Mouse (Mus musculus): Measurements from ENCODE around the gene Far2.
A peak's percentile ranks its signal among the peaks of the same experiment; 100 is the strongest.

The Far2 gene

DNA sequence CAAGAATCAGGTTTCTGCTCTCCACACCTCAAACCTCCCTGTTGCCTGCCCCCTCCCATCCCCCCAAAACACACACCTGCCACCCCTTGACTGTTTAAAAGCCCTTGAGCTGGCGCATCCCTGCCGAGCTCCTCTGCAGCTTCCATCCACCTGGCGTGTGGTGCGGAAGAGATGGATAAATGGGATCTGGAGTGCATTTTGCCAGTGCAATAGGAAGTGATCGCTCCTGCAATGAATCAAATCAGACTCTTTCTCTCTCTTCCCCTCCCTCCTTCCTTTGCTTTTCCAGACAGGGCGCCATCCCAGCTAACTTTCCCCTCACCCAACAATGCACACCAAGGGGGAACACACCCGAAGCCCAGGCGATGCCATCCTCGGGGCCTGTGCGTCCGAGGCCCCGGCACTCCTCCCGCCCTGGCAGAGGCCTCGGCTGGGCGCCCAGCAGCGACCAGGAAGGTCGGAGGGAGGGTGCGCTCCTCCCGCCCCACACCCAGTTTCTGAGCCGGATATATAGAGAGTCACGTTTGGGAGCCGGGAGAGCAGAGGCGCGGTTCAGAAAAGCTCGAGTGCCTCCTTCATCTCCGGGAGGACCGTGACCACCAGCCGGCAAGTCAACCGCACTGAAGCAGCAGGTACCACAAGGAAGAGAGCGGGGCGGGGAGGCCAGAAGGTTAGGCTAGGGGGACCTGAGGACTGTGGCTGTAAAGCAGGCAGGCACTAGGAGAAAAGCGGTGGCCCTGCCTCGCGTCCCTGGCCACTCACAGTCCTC, at the start of gene Far2:
Gene Far2 (plus strand): TSS at position 379 of the 769 bp plus-strand sequence.
- DNase-seq (ENCODE audit: extremely low read depth, low read depth), result no peak

DNA sequence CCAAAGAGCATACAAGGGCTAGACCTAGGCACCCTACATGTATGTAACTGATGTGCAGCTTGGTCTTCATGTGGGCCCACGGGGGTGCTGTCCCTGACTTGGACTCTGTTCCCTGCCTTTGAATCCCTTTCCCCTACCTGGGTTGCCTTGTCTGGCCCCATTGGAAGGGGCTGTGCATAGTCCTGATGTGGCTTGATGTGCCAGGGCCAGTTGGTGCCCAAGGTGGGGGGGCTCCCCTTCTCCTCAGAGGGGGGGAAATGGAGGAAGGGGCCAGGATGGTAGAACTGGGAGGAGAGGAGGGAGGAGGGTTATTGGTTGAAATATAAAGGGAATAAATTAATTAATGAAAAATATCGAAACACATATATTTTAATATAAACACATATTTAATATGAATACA, 46.6 kb upstream of the Far2 start:
- no peak for DNase-seq (ENCODE audit: extremely low read depth, low read depth)

DNA sequence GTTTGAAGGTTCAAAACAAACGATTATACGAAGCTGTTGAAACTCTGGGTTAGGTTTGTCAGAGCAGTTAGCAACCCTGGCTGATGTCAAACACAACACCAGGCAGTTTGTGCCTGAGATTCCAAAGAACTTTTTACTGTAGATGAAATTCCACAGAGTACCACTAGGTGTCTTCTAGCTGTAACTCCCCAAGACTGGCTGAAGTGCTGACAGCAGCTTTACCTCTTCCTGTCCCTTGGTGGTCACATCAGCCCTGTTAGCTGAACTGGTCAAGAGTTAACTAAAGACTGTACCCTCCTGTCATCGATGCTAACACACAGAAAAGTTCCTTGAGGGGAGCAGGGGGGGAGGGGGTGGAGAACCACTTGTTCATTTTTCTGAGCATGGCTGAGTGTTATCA, 46.0 kb upstream of the Far2 start:
- DNase-seq (ENCODE audit: extremely low read depth, low read depth), result no peak

DNA sequence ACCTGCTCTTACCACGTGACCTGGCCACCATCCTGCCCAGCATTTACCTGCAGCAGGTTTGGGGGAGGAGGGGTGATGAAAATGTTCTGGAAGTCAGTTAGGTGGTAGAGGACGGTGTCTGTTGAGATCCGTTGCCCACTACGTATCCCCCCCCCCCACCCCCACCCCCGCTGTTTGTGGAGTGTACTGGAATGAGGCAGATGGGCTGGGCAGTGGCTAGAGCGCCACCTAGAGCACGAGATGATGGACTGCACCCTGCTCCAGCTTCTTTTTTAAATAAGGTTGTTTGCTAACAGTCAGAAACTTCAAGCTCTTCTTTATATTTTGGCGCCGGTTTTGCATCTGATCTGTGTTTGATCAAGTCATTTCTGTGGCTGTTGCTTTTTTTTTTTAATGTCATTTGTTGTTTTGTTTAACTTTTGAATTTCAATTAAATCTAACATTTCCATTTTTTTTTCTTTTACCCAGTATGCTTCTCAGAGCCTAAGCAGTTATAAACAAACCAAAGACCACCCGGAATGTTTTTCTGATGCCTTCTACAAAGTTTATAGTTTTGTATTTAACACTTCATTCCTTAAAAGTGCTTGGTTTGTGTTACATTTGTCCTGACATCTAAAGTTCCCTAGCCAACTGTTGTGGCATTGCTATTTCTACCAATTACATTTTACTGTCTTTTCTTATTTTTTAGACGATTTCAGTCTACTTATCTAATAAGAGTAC, 40.8 kb upstream of the Far2 start:
- DNase-seq (ENCODE audit: extremely low read depth, low read depth), result no peak

DNA sequence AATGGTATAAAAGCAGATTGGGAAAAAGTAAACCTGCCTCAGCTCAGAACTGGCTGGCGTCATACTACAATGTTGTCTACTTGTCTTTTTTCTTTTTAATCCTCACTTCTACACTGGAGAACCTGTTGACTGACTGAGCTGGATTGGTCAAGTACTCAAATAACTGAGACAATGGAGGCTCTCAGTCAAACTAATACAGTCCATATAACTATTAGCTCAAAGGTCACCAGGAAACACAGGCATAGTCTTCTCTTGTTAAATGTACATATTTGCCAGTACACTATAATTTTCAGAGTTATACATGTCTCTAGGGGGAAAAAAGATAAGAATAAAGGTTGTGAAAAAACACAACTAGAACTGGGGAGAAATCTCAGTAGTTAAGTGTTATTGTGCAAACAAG, 6.3 kb upstream of the Far2 start:
- no peak for DNase-seq (ENCODE audit: extremely low read depth, low read depth)

DNA sequence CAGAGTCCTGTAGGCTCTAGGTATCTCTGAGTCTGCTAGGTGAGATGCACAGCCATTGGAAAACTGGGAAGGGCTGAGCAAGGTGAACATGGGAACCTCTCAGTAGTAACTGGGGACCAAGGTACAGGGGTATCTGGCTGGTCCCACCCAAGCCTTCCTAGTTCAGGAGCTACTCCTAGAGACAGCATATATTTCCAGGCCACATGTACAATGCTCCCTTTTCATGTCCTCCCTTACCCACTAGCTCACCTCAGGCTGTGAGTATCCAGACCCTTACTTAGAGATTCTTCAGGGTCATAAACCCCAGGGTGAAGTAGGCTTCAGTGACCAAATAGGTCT, 560 bp downstream of the Far2 start:
- no peak for DNase-seq (ENCODE audit: extremely low read depth, low read depth)

DNA sequence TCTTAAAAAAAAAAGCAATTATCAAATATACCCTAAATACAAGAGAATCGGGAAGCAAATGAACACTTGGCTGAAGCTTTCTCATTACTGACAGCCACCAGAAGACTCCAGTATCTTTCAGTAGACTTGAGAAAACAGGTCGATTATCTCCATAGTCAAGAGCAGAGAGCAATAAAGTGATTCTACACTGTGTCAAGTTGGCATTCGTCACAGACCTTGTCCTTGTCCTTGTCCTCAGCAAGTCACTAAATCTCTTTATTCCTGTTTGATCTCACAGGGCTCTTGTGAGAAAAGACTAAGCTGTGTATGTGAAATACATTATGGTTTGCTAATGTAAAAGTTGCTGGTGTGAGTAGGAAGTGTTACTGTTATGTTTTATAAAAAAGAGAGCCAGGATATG, 16.1 kb downstream of the Far2 start:
- no peak for DNase-seq (ENCODE audit: extremely low read depth, low read depth)

DNA sequence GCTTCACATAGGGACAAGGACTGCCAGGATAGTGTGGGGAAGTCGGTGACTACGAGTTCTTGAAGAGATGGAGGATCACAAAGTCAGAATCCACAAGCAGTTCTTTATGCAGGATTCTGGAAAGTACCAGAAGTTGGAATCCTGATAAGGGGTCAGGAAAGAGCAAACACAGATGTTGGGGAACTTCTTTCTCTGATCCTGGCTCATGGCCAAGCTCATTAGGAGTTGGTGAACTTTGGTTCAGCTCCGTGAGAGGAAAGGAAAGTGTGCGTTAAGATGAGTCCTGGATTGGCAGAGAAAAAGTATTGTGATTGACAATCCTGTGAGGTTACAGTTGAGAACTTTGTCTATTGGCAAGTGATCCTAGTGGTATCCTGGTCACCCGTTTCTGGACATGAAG, 19.2 kb downstream of the Far2 start:
- DNase-seq (ENCODE audit: extremely low read depth, low read depth), result no peak

DNA sequence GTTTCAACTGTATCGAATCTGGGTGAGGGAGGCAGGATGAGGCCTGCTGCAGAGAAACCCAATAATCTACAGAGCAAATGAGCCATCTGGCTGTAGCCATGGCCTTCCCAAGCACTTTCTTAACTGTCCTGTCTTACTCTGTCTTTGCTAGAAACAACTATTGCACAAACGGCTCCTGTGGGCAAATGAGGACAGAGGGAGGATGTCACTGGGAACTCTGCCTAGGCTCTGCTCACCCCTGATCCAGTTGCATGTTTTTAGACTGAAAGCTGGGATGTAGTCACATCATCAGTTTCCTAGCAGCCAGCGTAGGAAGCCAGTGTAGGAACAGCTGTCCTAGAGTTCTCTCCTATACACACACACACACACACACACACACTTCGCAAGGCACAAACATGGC, 21.7 kb downstream of the Far2 start:
- no peak for DNase-seq (ENCODE audit: extremely low read depth, low read depth)

DNA sequence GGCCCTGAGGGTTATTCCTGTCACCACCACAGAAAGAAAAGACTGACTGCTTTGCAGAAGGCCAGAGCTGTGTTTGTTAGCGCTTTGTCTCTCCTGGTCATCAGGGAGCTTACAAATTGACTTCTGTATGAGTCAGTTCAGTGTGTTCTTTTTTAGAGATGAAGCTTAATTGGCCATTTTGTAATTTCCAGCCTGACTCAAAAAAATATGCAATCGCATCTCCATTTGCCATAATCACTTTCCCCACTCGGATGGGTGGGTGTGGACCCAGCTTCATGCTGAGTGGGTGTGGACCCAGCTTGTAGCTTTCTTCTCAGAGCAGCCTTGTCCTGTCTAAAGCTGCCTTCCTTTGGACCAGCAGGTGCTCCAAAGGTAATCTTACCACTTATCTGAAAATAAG, 26.5 kb downstream of the Far2 start:
- DNase-seq (ENCODE audit: extremely low read depth, low read depth), result no peak

DNA sequence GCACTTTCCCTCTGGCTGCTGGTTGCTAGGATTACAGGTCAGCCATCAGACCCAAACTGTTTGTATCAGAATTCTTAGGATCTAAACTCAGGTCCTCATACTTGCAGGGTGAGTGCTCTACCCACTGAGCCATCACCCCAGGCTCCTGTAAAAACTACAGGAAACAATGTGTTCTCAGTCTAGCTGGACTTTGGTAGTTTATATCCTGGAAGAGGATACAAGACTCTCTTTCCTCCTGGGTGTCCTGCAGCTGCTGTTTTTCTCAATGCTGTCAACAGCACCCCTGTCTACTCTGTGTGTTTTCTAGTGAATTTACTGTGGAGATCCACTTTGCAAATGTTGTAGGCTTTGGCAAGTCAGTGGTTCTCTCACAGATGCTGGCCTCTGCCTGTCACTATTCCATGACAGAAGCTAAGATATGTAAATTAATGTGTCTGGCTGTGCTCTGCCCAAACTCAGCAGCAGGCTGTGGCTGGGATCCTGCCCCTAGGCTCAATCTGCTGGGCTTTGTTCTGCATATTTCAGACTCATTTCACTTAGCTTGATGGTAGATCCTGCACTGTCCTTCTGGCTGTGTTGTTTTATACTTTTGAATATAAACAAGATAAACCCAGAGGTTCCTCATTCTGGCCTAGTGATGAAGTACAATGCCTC, 27.3 kb downstream of the Far2 start:
- no peak for DNase-seq (ENCODE audit: extremely low read depth, low read depth)

DNA sequence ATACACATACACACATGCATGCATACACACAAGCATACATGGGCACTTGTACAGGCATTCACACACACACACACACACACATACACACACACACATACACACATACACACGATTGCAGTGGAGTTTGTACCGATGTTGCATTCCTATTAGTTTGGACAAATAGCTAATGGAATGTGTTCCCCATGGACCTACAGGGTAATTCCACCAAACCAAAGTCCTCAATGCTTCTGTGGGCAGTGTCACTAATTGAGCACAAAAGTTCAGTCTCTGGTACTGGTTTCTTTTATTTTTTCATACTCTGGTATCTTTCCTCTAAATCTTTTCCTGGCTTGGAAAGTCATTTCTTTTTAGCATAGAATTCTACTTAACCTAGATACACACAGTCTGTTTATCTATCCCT, 36.8 kb downstream of the Far2 start:
- no peak for DNase-seq (ENCODE audit: extremely low read depth, low read depth)

DNA sequence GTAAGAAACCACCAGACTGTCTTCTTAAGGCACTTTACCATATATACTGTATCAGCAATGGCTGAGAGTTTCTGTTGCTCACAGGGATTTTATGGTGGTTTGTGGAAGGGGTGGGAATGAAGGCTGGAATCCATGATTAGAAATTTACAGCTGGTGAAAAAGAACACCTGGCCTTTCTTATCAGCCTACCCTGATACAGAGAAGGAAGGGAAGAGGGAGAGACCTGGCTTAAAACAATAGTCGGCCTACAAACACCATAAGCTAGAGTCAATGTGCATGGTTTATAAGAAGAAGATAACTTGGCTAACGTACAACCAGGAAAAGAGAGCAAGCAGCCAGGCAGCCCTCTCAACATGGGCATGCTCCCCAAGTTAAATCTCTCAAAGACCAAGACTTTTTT, 37.3 kb downstream of the Far2 start:
- no peak for DNase-seq (ENCODE audit: extremely low read depth, low read depth)

DNA sequence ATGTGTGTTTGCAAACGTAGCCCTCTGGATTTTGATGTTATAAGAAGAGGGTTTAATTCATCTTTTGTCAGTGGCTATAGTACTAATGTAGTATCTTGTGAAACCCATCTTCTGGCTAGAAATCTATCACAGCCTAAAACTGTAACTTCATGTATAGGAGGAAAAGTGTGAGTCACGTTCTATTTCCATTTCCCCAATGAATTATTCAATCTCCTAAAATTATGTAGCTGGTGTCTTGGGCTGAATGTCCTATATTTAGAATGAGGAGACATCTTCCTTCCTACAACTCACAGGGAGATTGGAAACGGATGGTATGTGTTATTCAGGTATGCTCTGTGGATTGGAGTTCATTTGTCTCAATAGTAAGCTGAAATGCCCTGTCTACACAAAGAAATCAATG, 50.0 kb downstream of the Far2 start:
- DNase-seq (ENCODE audit: extremely low read depth, low read depth), result no peak

DNA sequence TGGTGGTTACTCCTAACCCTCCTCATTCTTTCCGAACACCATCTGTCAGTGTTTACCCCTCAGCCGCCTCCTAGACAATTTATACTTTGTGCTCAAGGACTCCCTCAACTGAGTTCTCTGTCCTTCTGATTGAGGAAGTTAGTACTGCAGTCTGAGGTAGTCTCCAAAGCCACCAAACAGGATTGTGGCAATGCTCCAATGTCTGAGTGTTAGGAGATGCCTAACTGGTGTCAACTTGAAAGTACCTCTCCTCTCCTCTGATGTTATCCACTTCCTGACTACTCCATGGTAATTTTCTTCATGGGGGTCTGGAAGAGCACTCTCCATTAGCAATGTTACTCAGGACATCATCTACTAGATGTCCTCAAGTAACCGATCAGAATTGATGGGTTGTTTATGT, 54.9 kb downstream of the Far2 start:
- no peak for DNase-seq (ENCODE audit: extremely low read depth, low read depth)

DNA sequence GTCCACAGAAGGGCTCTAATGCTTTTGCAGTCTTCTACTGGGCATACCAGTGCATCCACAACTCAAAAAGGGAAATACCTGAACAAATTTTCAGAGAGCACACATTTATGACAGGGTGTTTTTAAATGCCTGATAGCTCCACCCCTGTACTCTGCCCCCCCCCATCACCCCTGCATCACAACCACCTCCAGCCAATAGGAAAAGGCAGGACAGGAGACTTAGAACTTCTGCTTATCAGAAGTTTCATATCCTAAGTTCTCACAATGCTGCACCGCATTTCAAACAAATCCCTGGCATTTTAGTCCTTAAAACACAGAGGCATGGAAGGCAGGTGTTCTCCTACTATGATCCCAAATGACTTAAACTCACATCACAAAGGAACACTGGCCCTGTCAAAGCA, 55.4 kb downstream of the Far2 start:
- DNase-seq (ENCODE audit: extremely low read depth, low read depth), result no peak

DNA sequence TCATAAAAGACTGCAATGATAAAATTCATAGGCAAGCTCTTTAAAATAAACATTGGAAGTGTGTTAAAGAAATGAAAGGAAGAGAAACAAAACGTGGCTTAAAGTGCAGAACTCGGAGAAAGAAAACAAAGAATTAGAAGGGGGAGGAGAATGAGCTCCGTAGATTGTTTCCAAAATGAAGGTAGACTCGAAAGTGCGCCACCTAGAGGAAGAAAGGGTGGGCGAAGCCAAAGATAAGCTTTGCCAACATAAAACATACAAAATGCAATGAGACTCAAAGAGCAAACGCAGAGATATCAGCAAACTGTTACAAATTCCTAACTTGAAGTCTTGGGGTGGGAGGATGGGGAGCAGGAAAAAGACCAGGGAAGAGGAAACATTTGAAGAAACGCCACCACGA, 57.2 kb downstream of the Far2 start:
- DNase-seq (ENCODE audit: extremely low read depth, low read depth), result peak; percentile 53

DNA sequence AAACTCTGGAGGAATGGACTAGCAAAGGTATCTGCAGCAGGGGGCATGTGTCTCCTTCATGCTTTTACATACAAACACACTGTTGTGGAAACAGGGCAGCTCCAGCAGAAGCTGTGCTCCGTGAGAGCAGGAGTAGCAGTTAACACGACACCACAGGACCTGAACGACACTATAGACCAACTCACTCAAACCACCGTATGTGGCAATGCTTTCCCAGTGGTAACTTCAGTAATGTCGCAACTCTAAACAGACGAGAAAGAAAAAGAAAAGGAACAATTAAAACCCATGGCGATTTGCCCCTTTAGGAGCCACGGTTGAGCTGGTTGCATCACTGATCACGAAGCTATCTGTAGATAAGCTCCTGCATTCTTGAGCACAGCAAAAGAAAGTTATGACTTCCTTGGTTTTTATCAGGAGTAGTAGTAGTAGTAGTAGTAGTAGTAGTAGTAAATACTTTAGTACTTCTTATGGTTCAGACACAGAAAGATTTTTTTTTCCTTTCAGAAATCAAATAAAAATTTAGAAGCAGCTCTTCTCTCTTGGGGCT, 58.7 kb downstream of the Far2 start:
- peak; percentile 45 for DNase-seq (ENCODE audit: extremely low read depth, low read depth)

DNA sequence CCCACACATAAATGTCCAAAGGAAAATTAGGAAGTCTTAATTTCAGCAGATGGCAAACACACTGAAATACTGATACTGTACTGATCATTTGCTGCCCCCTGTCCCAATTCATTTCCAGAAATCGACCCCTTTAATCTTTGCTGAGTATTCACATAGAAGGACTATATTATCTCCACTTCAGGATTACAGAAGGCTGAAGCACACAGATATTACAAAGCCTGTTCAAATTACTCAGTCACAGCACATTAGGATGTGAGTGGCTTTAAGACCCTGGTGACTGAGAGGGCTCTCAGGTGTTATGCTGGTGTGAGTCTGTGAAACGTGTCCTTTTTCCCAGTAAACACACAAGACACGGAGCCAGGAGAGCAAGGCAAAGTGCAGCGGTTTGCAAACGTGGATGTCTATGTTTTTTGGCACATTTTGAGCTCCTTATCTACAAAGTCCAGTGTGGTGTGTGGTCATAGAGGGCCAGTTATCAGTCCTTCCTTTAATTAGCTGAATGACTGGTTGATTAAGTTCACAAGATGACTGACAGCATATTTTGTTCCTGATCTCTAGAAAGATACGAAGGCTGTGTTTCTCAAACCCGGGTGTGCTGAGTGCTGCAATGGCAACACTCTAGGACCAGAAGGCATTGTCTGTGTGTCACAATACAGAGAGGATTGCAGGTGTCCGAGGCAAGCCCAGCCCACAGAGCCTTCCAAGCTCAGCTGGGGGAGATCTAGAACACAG, 61.8 kb downstream of the Far2 start:
- DNase-seq (ENCODE audit: extremely low read depth, low read depth), result peak; percentile 58

DNA sequence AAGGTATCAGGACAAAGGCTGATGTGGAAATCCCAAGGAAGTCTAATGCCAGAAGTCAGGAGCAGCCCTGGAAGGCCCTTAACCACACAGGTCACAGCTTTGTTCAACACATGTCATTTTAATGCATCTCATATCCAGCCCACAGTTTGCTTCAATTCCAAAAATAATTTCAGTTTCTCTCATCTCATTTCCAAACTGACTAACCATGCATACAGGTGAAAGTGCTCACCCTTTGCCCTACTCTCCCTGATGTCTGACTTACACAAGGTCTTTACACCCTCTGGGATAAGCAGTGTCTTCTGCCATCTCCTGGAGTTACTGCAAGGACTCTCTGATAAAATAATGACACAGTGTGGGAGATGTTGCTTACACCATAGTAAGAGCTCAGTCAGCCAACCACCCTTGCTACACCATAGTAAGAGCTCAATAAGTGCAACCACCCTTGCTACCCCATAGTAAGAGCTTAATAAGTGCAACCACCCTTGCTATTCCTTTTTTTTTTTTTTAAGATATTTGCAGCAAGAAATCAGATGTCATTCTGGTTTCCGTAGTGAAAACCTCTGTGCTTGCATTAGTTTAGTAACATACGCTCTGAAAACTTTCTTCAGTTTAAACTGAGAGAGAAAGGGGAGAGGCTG, 64.1 kb downstream of the Far2 start:
- no peak for DNase-seq (ENCODE audit: extremely low read depth, low read depth)

DNA sequence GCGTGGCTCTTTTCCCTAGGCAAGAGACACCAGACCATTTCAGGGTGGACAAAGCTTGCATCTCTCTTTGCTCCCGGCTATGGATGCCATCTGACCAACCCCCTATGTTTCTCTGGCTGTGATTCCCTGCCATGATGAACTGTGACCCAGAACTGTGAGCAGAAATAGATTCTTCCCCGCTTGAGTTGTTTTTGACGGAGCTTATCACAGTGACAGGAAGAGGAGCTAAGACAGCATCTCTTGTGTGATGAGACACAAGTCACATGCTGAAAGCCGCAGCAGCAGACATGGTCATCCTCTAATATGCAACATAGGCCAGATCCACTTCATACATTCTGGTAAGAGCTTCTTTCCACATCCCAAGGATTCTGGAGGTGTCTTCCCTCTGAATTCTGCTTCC, 69.3 kb downstream of the Far2 start:
- no peak for DNase-seq (ENCODE audit: extremely low read depth, low read depth)
